Mouse (Mus musculus): ENCODE data around the gene Gucy2e. TPM values are rescaled to one million over a fixed set of nuclear protein-coding genes. Genes with fewer than 3 reads are reported as not detected.

Gene Gucy2e
- total RNA-seq (2014; rRNA removed): not detected in 2 replicates
- polyA plus RNA-seq (2012; rRNA removed): not detected in 2 replicates

DNA sequence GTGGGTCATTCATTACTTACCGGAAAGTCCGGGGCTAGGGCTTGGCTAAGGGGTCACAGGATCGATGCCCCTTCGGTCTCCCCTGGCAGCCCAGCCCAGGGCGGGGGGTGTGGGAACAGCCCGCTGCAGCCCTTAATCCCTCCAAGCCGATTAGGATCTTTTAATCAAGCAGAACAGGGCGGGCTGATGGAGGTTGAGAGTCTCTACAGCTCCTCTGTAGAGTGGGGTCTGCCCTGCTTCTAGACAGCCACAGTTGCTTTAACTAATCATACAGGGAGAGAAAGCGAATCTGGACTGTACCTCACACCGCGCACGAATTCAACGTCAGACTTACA is at the start of gene Gucy2e:
TSS of gene Gucy2e (minus strand) at position 111 of the 335 bp plus-strand sequence.
- H3K4me3 ChIP-seq (ENCODE audit: insufficient read depth, low read depth, low read length): peak within 1 kb of the TSS; percentile 40; the same call in 1 of the 2 replicates
- TF ChIP-seq POLR2A (IDR thresholded peaks at IDR 0.05; ENCODE audit: extremely low read depth, insufficient read depth, low read length): no peak
- no peak for TF ChIP-seq CTCF (IDR thresholded peaks at IDR 0.05; ENCODE audit: low read depth, low read length)
- no peak for DNase-seq (ENCODE audit: extremely low read depth, low read depth, low spot score)
- H3K9ac ChIP-seq (ENCODE audit: low read depth, low read length): no peak within 1 kb of the TSS
- peaks cover 15% of the 10 kb centered on the region for H3K27me3 ChIP-seq (ENCODE audit: control insufficient read depth, insufficient read depth, low read length)
- no peaks in the 10 kb centered on the region for H3K36me3 ChIP-seq (ENCODE audit: control insufficient read depth, insufficient read depth, low read length)
- H3K4me1 ChIP-seq (ENCODE audit: control insufficient read depth, insufficient read depth, low read length): peaks cover 4% of the 10 kb centered on the region; the same call in 1 of the 2 replicates
- 27% methylated on average over 13 of the region's 13 CpGs for WGBS
- H3K79me2 ChIP-seq (ENCODE audit: control insufficient read depth, insufficient read depth, low read length): no peaks in the 10 kb centered on the region
- H3K27ac ChIP-seq (replicated peaks; ENCODE audit: insufficient read depth, low read depth, low read length): no peak within 1 kb of the TSS

DNA sequence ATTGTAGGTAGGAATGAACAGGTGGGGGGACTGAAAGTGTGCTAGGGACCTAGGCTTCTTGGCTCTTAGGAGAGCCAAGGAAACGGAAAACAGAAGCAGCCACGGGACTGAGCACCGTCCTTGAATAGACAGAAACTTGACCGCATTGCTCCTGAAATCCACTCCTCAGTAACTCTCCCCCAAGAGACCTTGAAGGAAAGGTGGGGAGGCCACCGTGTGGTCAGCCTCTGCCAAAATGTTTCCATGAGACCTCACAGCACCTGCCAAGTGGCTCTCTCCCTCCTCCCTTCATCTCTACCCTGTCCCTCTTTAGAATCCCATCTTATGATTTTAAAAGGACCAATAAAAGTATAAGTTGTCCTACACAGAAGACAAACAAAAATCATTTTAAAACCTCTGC is 40.4 kb upstream of the Gucy2e start:
- WGBS: 75% methylated on average over 5 of the region's 5 CpGs
- no peak overlapping the region for H3K9ac ChIP-seq (ENCODE audit: low read depth, low read length)
- no peaks in the 10 kb centered on the region for H3K36me3 ChIP-seq (ENCODE audit: control insufficient read depth, insufficient read depth, low read length)
- TF ChIP-seq CTCF (IDR thresholded peaks at IDR 0.05; ENCODE audit: low read depth, low read length) (no peak), POLR2A (IDR thresholded peaks at IDR 0.05; ENCODE audit: extremely low read depth, insufficient read depth, low read length) (no peak)
- no peak overlapping the region for H3K27ac ChIP-seq (replicated peaks; ENCODE audit: insufficient read depth, low read depth, low read length)
- no peaks in the 10 kb centered on the region for H3K4me1 ChIP-seq (ENCODE audit: control insufficient read depth, insufficient read depth, low read length)
- DNase-seq (ENCODE audit: extremely low read depth, low read depth, low spot score): no peak
- no peaks in the 10 kb centered on the region for H3K27me3 ChIP-seq (ENCODE audit: control insufficient read depth, insufficient read depth, low read length)
- no peaks in the 10 kb centered on the region for H3K79me2 ChIP-seq (ENCODE audit: control insufficient read depth, insufficient read depth, low read length)
- no peak overlapping the region for H3K4me3 ChIP-seq (ENCODE audit: insufficient read depth, low read depth, low read length)

DNA sequence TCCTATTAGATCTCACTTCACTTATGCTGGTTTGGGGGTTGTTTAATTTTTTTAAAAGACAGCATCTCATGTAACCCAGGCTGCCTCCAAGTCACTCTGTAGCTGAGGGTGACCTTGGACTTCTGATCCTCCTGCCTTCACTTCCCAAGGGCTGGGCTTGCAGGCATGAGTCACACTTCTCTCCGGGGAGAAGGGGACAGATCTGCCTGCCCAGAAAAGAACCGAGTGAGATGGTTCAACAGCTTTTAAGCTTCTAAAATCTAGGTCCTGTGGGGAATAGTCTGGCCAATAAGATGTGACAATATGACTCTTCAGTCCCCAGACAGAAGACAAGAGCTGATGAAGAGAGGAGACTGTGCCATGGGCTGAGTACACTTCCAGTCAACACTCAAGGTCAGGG is 39.2 kb upstream of the Gucy2e start:
- TF ChIP-seq POLR2A (IDR thresholded peaks at IDR 0.05; ENCODE audit: extremely low read depth, insufficient read depth, low read length) (no peak), CTCF (IDR thresholded peaks at IDR 0.05; ENCODE audit: low read depth, low read length) (no peak)
- H3K4me3 ChIP-seq (ENCODE audit: insufficient read depth, low read depth, low read length): no peak overlapping the region
- no peaks in the 10 kb centered on the region for H3K27me3 ChIP-seq (ENCODE audit: control insufficient read depth, insufficient read depth, low read length)
- no peak overlapping the region for H3K9ac ChIP-seq (ENCODE audit: low read depth, low read length)
- WGBS: 39% methylated on average over 2 of the region's 2 CpGs
- H3K36me3 ChIP-seq (ENCODE audit: control insufficient read depth, insufficient read depth, low read length): no peaks in the 10 kb centered on the region
- no peaks in the 10 kb centered on the region for H3K4me1 ChIP-seq (ENCODE audit: control insufficient read depth, insufficient read depth, low read length)
- H3K79me2 ChIP-seq (ENCODE audit: control insufficient read depth, insufficient read depth, low read length): no peaks in the 10 kb centered on the region
- DNase-seq (ENCODE audit: extremely low read depth, low read depth, low spot score): no peak
- no peak overlapping the region for H3K27ac ChIP-seq (replicated peaks; ENCODE audit: insufficient read depth, low read depth, low read length)

DNA sequence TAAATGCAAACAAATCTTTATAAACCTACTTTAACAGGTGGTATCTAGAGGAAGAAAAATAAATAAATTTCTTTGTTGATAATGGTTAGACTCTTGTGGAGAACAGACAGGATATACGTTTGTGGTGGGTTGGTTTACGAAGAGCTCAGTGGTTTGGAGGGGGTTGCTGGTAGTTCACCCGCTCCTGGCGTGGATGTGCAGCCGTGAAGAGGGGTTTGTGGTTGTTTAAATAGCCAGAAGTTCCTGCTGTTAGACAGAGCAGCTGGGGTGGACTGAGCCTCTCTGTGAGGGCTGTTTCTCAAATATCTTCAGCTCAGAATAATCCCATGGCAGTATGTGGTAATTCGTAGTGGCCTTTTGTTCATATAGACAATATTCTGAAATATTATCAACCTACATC is 38.8 kb upstream of the Gucy2e start:
- no peak overlapping the region for H3K27ac ChIP-seq (replicated peaks; ENCODE audit: insufficient read depth, low read depth, low read length)
- H3K36me3 ChIP-seq (ENCODE audit: control insufficient read depth, insufficient read depth, low read length): no peaks in the 10 kb centered on the region
- no peak for DNase-seq (ENCODE audit: extremely low read depth, low read depth, low spot score)
- TF ChIP-seq POLR2A (IDR thresholded peaks at IDR 0.05; ENCODE audit: extremely low read depth, insufficient read depth, low read length): no peak
- no peak for TF ChIP-seq CTCF (IDR thresholded peaks at IDR 0.05; ENCODE audit: low read depth, low read length)
- H3K27me3 ChIP-seq (ENCODE audit: control insufficient read depth, insufficient read depth, low read length): no peaks in the 10 kb centered on the region
- 74% methylated on average over 6 of the region's 6 CpGs for WGBS
- no peaks in the 10 kb centered on the region for H3K4me1 ChIP-seq (ENCODE audit: control insufficient read depth, insufficient read depth, low read length)
- no peak overlapping the region for H3K9ac ChIP-seq (ENCODE audit: low read depth, low read length)
- H3K79me2 ChIP-seq (ENCODE audit: control insufficient read depth, insufficient read depth, low read length): no peaks in the 10 kb centered on the region
- no peak overlapping the region for H3K4me3 ChIP-seq (ENCODE audit: insufficient read depth, low read depth, low read length)

DNA sequence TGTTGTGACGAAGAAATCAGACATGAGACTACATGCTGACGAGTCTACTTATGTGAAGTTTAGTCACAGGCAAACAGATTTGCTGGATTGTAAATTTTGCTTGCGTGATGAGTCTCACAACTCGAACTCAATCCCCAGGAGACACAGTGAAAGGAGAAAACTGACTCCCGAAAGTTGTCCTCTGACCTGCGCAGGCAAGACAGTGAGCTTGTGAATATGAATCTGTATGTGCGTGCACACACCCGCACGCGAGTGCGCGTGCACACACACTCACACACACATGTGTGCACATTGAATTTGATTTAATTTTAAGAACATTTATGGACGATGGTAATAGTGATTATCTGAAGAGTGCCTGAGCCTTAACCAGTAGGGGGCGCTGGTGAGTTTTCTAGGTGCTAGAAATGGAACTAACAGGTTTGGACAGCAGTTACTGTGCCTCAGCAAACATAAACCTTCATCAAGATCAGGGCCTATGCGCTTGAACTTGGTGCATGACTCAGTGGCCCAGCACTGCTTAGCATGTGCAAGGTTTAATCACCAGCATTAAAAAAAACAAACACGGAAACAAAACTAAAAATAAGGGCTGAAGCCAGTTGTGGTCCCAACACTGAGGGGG is 35.4 kb upstream of the Gucy2e start:
- no peak for TF ChIP-seq POLR2A (IDR thresholded peaks at IDR 0.05; ENCODE audit: extremely low read depth, insufficient read depth, low read length)
- peak; percentile 10; the same call in 1 of the 2 replicates for TF ChIP-seq CTCF (IDR thresholded peaks at IDR 0.05; ENCODE audit: low read depth, low read length)
- Histone ChIP-seq H3K4me1 (ENCODE audit: control insufficient read depth, insufficient read depth, low read length) (no peaks in the 10 kb centered on the region), H3K27ac (replicated peaks; ENCODE audit: insufficient read depth, low read depth, low read length) (no peak overlapping the region), H3K4me3 (ENCODE audit: insufficient read depth, low read depth, low read length) (no peak overlapping the region), H3K79me2 (ENCODE audit: control insufficient read depth, insufficient read depth, low read length) (no peaks in the 10 kb centered on the region), H3K27me3 (ENCODE audit: control insufficient read depth, insufficient read depth, low read length) (no peaks in the 10 kb centered on the region), H3K9ac (ENCODE audit: low read depth, low read length) (no peak overlapping the region), H3K36me3 (ENCODE audit: control insufficient read depth, insufficient read depth, low read length) (no peaks in the 10 kb centered on the region)
- WGBS: 35% methylated on average over 16 of the region's 16 CpGs
- DNase-seq (ENCODE audit: extremely low read depth, low read depth, low spot score): peak; percentile 60

DNA sequence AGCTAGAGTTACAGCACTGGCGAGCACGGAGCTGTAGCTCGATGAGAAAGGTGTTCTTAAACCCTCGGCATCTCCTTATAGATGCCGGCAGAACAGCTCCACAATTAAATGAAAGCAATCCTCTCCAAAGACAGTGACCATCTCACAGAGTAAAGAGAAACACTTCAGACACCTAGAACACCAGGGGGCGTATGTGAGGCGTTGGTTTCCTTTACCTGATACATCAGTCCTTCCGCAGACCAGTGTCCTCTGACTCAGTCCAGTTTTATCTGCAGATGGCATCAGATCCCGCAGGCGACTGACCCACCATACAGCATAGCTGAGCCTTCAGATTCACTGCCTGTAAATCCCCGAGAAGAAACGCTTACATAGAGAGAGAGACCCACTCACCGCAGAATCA is 32.7 kb upstream of the Gucy2e start:
- H3K4me1 ChIP-seq (ENCODE audit: control insufficient read depth, insufficient read depth, low read length): no peaks in the 10 kb centered on the region
- peak; percentile 51 for DNase-seq (ENCODE audit: extremely low read depth, low read depth, low spot score)
- H3K27me3 ChIP-seq (ENCODE audit: control insufficient read depth, insufficient read depth, low read length): no peaks in the 10 kb centered on the region
- H3K36me3 ChIP-seq (ENCODE audit: control insufficient read depth, insufficient read depth, low read length): no peaks in the 10 kb centered on the region
- no peak overlapping the region for H3K27ac ChIP-seq (replicated peaks; ENCODE audit: insufficient read depth, low read depth, low read length)
- H3K9ac ChIP-seq (ENCODE audit: low read depth, low read length): no peak overlapping the region
- H3K4me3 ChIP-seq (ENCODE audit: insufficient read depth, low read depth, low read length): no peak overlapping the region
- peak; percentile 60 for TF ChIP-seq CTCF (IDR thresholded peaks at IDR 0.05; ENCODE audit: low read depth, low read length)
- no peak for TF ChIP-seq POLR2A (IDR thresholded peaks at IDR 0.05; ENCODE audit: extremely low read depth, insufficient read depth, low read length)
- H3K79me2 ChIP-seq (ENCODE audit: control insufficient read depth, insufficient read depth, low read length): no peaks in the 10 kb centered on the region
- WGBS: 12% methylated on average over 13 of the region's 13 CpGs

All from liver, adult 2 months (tissue).